Mouse (Mus musculus) ES-E14 (cell line): ENCODE results near the gene Hist1h3c.

Experiments used
- CHD2 ChIP-seq: IDR thresholded peaks from 2 replicates; pipeline ENCODE4 v1.6.1; 2014; ENCODE audit warnings: mild to moderate bottlenecking, low read depth, low read length, inconsistent platforms
- HCFC1 ChIP-seq: IDR thresholded peaks from 2 replicates; pipeline ENCODE4 v1.6.1; 2012; ENCODE audit warnings: low read length, inconsistent platforms, borderline replicate concordance; ENCODE audit not compliant: insufficient read depth
- MAFK ChIP-seq: IDR thresholded peaks from 2 replicates; pipeline ENCODE4 v1.6.1; 2014; ENCODE audit warnings: mild to moderate bottlenecking, low read depth, low read length, inconsistent platforms; ENCODE audit not compliant: insufficient read depth
- ZC3H11A ChIP-seq: IDR thresholded peaks from 2 replicates; pipeline ENCODE4 v1.6.1; 2012; ENCODE audit warnings: low read depth, mild to moderate bottlenecking, inconsistent platforms, low read length, borderline replicate concordance
- ZNF384 ChIP-seq: IDR thresholded peaks from 2 replicates; pipeline ENCODE4 v1.6.1; 2012; ENCODE audit warnings: low read depth, low read length, inconsistent platforms

- TF ChIP-seq ZNF384 (no peak), ZC3H11A (no peak), MAFK (no peak), HCFC1 (no peak), CHD2 (no peak)
These were observed 14.5 kb upstream of the Hist1h3c start for GRCm38 (mm10) chr13:23759916-23760239.
